Mouse (Mus musculus) cerebellum, postnatal 14 days (tissue): ENCODE results near the gene Cdc42ep2.

Experiments used
- DNase-seq, 2 experiments: peaks; one replicate each; pipeline ENCODE4 v3.0.0; 2021; ENCODE audit warnings: mixed read lengths in 2 of 2

Cdc42ep2 gene

GRCm38 (mm10) chr19:5872528-5872927 is 52.1 kb downstream of the Cdc42ep2 start:
- DNase-seq, result no peak

GRCm38 (mm10) chr19:5871683-5872082 is 52.9 kb downstream of the Cdc42ep2 start:
- no peak for DNase-seq

GRCm38 (mm10) chr19:5871273-5871672 is 53.3 kb downstream of the Cdc42ep2 start:
- DNase-seq, result no peak

- DNase-seq, result no peak
These were observed 56.5 kb downstream of the Cdc42ep2 start for GRCm38 (mm10) chr19:5868096-5868495.
